Mouse (Mus musculus): Measurements from ENCODE around the gene Tmem237. TPM values are rescaled to one million over a fixed set of nuclear protein-coding genes. Genes with fewer than 3 reads are reported as not detected.

Tmem237 gene
- 11.1 and 13.1 TPM in 2 replicates for polyA plus RNA-seq (2015; fragmentation: Nextera tagmentation; extraction: Ambion mirVana)

GRCm38 (mm10) chr1:59119720-59120457 is at the start of gene Tmem237:
TSS of gene Tmem237 (minus strand) at chr1:59120408.

GRCm38 (mm10) chr1:59163030-59163461 is 42.8 kb upstream of the Tmem237 start, which contains the start of gene Mpp4:
TSS of gene Mpp4 (minus strand) at chr1:59163389.

DNA sequence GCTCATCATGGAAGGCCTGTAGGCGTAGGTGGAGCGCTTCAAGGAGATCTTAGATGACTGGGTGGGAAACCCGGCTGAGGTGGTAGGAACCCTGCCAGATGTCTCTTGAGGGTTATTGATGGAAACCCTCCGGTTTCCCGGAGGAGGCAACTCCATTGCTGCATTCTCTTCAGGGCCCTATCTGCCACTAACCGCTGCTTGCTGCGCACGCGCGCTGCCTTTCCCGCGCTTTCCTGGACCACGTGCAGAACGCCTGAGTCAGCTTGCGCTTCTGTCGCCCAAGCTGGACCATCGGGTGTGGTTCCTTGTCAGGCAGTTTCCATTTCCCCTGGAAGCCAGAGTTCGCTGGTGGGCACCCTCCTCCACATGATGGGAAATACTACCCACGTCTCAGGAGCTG is 25.5 kb downstream of the Tmem237 start, which contains the start of gene C2cd6:
TSS of gene C2cd6 (minus strand) at position 196 of the 400 bp plus-strand sequence.

Other genes with a start within 250 kb of the Tmem237 start
- 9.9 and 11.3 TPM in 2 replicates for gene Trak2, start 147.0 kb downstream of the Tmem237 start, polyA plus RNA-seq (2015; fragmentation: Nextera tagmentation; extraction: Ambion mirVana)
- gene Stradb, start 146.9 kb downstream of the Tmem237 start, polyA plus RNA-seq (2015; fragmentation: Nextera tagmentation; extraction: Ambion mirVana), result 44.8 and 48.1 TPM in 2 replicates
- not detected in 2 replicates for gene C2cd6, start 25.5 kb downstream of the Tmem237 start, polyA plus RNA-seq (2015; fragmentation: Nextera tagmentation; extraction: Ambion mirVana)
- 0.32 and 0.60 TPM in 2 replicates for gene Mpp4, start 43.0 kb upstream of the Tmem237 start, polyA plus RNA-seq (2015; fragmentation: Nextera tagmentation; extraction: Ambion mirVana)
- 5.4 and 5.6 TPM in 2 replicates for gene Als2, start 116.8 kb upstream of the Tmem237 start, polyA plus RNA-seq (2015; fragmentation: Nextera tagmentation; extraction: Ambion mirVana)
- gene Cdk15, start 136.5 kb upstream of the Tmem237 start, polyA plus RNA-seq (2015; fragmentation: Nextera tagmentation; extraction: Ambion mirVana), result 0.69 and 1.3 TPM in 2 replicates